Mouse (Mus musculus) embryonic facial prominence, embryonic 12.5 days (tissue): ENCODE data around the gene Pfn2. TPM values are rescaled to one million over a fixed set of nuclear protein-coding genes. Genes with fewer than 3 reads are reported as not detected.
A peak's percentile ranks its signal among the peaks of the same experiment; 100 is the strongest.
"Not testable (repeated sequence)": the region's sequence is repeated elsewhere in the genome, so short reads cannot be mapped to it uniquely, and the experiment has no call there.

Source experiments
- ATAC-seq: fragments of 200-750 bp; cut with Nextera tagmentation; 2 replicates; pipeline ENCODE4 v1.8.0; 2017; ENCODE audit not compliant: insufficient number of reproducible peaks, insufficient read depth, low FRiP score, low TSS enrichment
- H3K27ac ChIP-seq: fragments of 300-500 bp; sonication (generic); 2 replicates; pipeline ENCODE4 v1.5.1; 2016; ENCODE audit warnings: mild to moderate bottlenecking
- H3K27me3 ChIP-seq: fragments of 300-500 bp; sonication (generic); 2 replicates; pipeline ENCODE4 v1.6.1; 2016; ENCODE audit warnings: mild to moderate bottlenecking, moderate library complexity
- H3K36me3 ChIP-seq: fragments of 300-500 bp; sonication (generic); 2 replicates; pipeline ENCODE4 v1.6.1; 2016; ENCODE audit warnings: mild to moderate bottlenecking
- H3K4me1 ChIP-seq: fragments of 300-500 bp; sonication (generic); 2 replicates; pipeline ENCODE4 v1.6.1; 2016
- H3K4me2 ChIP-seq: fragments of 300-500 bp; sonication (generic); replicated peaks from 2 replicates; pipeline ENCODE4 v1.6.1; 2016; ENCODE audit warnings: mild to moderate bottlenecking, moderate library complexity
- H3K4me3 ChIP-seq: fragments of 300-500 bp; sonication (generic); 2 replicates; pipeline ENCODE4 v1.5.1; 2016; ENCODE audit warnings: mild to moderate bottlenecking
- H3K9ac ChIP-seq: fragments of 300-500 bp; sonication (generic); 2 replicates; pipeline ENCODE4 v1.6.1; 2016; ENCODE audit warnings: mild to moderate bottlenecking, moderate library complexity
- H3K9me3 ChIP-seq: fragments of 300-500 bp; sonication (generic); 2 replicates; pipeline ENCODE4 v1.6.1; 2016; ENCODE audit warnings: mild to moderate bottlenecking, moderate library complexity
- WGBS: fragments of 180-500 bp; shearing (Covaris S2); methylation state at CpG from one replicate; pipeline ENCODE4 v1.1.7; 2016; 5-methylcytosine and 5-hydroxymethylcytosine counted together
- polyA plus RNA-seq: library from polyadenylated mRNA; unstranded; fragments of >200 nt; fragmentation: Nextera tagmentation; extraction: Ambion mirVana; gene quantifications from 2 replicates; pipeline ENCODE4 v1.2.1, GENCODE M21; 2016

The Pfn2 gene
- 198 and 199 TPM in 2 replicates for polyA plus RNA-seq

- H3K27me3 ChIP-seq, result no peaks in the 10 kb centered on the region
- H3K4me2 ChIP-seq, result peak within 1 kb of the TSS; percentile 70
- peak within 1 kb of the TSS; percentile 95 for H3K27ac ChIP-seq
- peak within 1 kb of the TSS; percentile 93 for H3K9ac ChIP-seq
- peak within 1 kb of the TSS; percentile 83 for H3K4me3 ChIP-seq
- peaks cover 8% of the 10 kb centered on the region; the same call in 1 of the 2 replicates for H3K4me1 ChIP-seq
- H3K9me3 ChIP-seq, result no peaks in the 10 kb centered on the region
- H3K36me3 ChIP-seq, result peaks cover 9% of the 10 kb centered on the region; the same call in 1 of the 2 replicates
- ATAC-seq, result peak; percentile 88
- WGBS, result 2% methylated on average over 46 of the region's 52 CpGs
Observed at GRCm38 (mm10) chr3:57847760-57848185, at the start of gene Pfn2. Gene Pfn2 (minus strand): TSS chr3:57848079.

- Histone ChIP-seq H3K4me1 (no peaks in the 10 kb centered on the region), H3K4me3 (no peak overlapping the region)
- WGBS, result 74% methylated on average over 3 of the region's 3 CpGs
Observed at GRCm38 (mm10) chr3:57882945-57883344, 35.1 kb upstream of the Pfn2 start.

GRCm38 (mm10) chr3:57846912-57847759 lies 743 bp downstream of the Pfn2 start:
- H3K9ac ChIP-seq, result peak overlapping the region; percentile 93
- no peaks in the 10 kb centered on the region for H3K27me3 ChIP-seq
- H3K4me3 ChIP-seq, result peak overlapping the region; percentile 83
- ATAC-seq, result peak; percentile 86
- H3K4me2 ChIP-seq, result peak overlapping the region; percentile 70
- H3K27ac ChIP-seq, result peak overlapping the region; percentile 95
- 2% methylated on average over 72 of the region's 104 CpGs for WGBS
- peaks cover 15% of the 10 kb centered on the region; the same call in 1 of the 2 replicates for H3K36me3 ChIP-seq
- H3K9me3 ChIP-seq, result no peaks in the 10 kb centered on the region
- H3K4me1 ChIP-seq, result peaks cover 8% of the 10 kb centered on the region; the same call in 1 of the 2 replicates

More at GRCm38 (mm10) chr3:57882945-57883344, 35.1 kb upstream of the Pfn2 start:
- no peaks in the 10 kb centered on the region for H3K27me3 ChIP-seq
- no peaks in the 10 kb centered on the region for H3K36me3 ChIP-seq
- no peak for ATAC-seq
- H3K9ac ChIP-seq, result no peak overlapping the region
- H3K9me3 ChIP-seq, result no peaks in the 10 kb centered on the region
- no peak overlapping the region for H3K4me2 ChIP-seq
- no peak overlapping the region for H3K27ac ChIP-seq

- Histone ChIP-seq H3K4me2 (peak overlapping the region; percentile 70), H3K9ac (peak overlapping the region; percentile 93), H3K4me3 (peak overlapping the region; percentile 83), H3K36me3 (peaks cover 16% of the 10 kb centered on the region; the same call in 1 of the 2 replicates), H3K9me3 (no peaks in the 10 kb centered on the region), H3K27me3 (no peaks in the 10 kb centered on the region), H3K4me1 (peaks cover 8% of the 10 kb centered on the region; the same call in 1 of the 2 replicates), H3K27ac (peak overlapping the region; percentile 95)
- no peak for ATAC-seq
- 2% methylated on average over 9 of the region's 9 CpGs for WGBS
Observed at GRCm38 (mm10) chr3:57846662-57846911, 1.3 kb downstream of the Pfn2 start.

GRCm38 (mm10) chr3:57845786-57846661 lies 1.9 kb downstream of the Pfn2 start:
- peaks cover 8% of the 10 kb centered on the region; the same call in 1 of the 2 replicates for H3K4me1 ChIP-seq

GRCm38 (mm10) chr3:57843775-57844174 lies 4.1 kb downstream of the Pfn2 start:
- no peaks in the 10 kb centered on the region for H3K9me3 ChIP-seq
- H3K36me3 ChIP-seq, result peaks cover 22% of the 10 kb centered on the region; the same call in 1 of the 2 replicates
- H3K27me3 ChIP-seq, result no peaks in the 10 kb centered on the region
- H3K27ac ChIP-seq, result no peak overlapping the region
- no peak for ATAC-seq
- H3K4me2 ChIP-seq, result no peak overlapping the region
- no peak overlapping the region for H3K9ac ChIP-seq
- peaks cover 8% of the 10 kb centered on the region; the same call in 1 of the 2 replicates for H3K4me1 ChIP-seq
- H3K4me3 ChIP-seq, result no peak overlapping the region

More at GRCm38 (mm10) chr3:57845786-57846661, 1.9 kb downstream of the Pfn2 start:
- 0 out of 2 replicates have a peak overlapping the region, but pooled peaks have one; percentile 95 for H3K27ac ChIP-seq
- H3K27me3 ChIP-seq, result no peaks in the 10 kb centered on the region
- H3K9me3 ChIP-seq, result no peaks in the 10 kb centered on the region
- peak overlapping the region; percentile 93 for H3K9ac ChIP-seq
- peaks cover 20% of the 10 kb centered on the region; the same call in 1 of the 2 replicates for H3K36me3 ChIP-seq
- peak overlapping the region; percentile 70 for H3K4me2 ChIP-seq
- ATAC-seq, result no peak
- 13% methylated on average over 11 of the region's 11 CpGs for WGBS
- H3K4me3 ChIP-seq, result peak overlapping the region; percentile 83

- no peak for ATAC-seq
- peaks cover 9% of the 10 kb centered on the region; the same call in 1 of the 2 replicates for H3K36me3 ChIP-seq
- WGBS, result 91% methylated on average over 4 of the region's 4 CpGs
- no peak overlapping the region for H3K27ac ChIP-seq
- no peak overlapping the region for H3K9ac ChIP-seq
- no peak overlapping the region for H3K4me2 ChIP-seq
- no peaks in the 10 kb centered on the region for H3K27me3 ChIP-seq
- no peaks in the 10 kb centered on the region for H3K9me3 ChIP-seq
- H3K4me3 ChIP-seq, result no peak overlapping the region
- no peaks in the 10 kb centered on the region for H3K4me1 ChIP-seq
Observed at GRCm38 (mm10) chr3:57836911-57837310, 11.0 kb downstream of the Pfn2 start.

GRCm38 (mm10) chr3:57833585-57833984 lies 14.3 kb downstream of the Pfn2 start:
- H3K4me3 ChIP-seq, result no peak overlapping the region
- H3K4me2 ChIP-seq, result no peak overlapping the region
- ATAC-seq, result no peak
- 94% methylated on average over 11 of the region's 11 CpGs for WGBS
- no peaks in the 10 kb centered on the region for H3K9me3 ChIP-seq
- no peak overlapping the region for H3K9ac ChIP-seq
- H3K36me3 ChIP-seq, result peaks cover 3% of the 10 kb centered on the region; the same call in 1 of the 2 replicates
- H3K27me3 ChIP-seq, result no peaks in the 10 kb centered on the region
- H3K4me1 ChIP-seq, result no peaks in the 10 kb centered on the region
- no peak overlapping the region for H3K27ac ChIP-seq

- no peak overlapping the region for H3K4me3 ChIP-seq
- WGBS, result 96% methylated on average over 3 of the region's 3 CpGs
- H3K36me3 ChIP-seq, result 0 out of 2 replicates have a peak, but pooled peaks cover 5% of the 10 kb centered on the region
- H3K27ac ChIP-seq, result no peak overlapping the region
- no peaks in the 10 kb centered on the region for H3K27me3 ChIP-seq
- H3K4me1 ChIP-seq, result no peaks in the 10 kb centered on the region
- H3K9me3 ChIP-seq, result no peaks in the 10 kb centered on the region
- H3K9ac ChIP-seq, result no peak overlapping the region
- H3K4me2 ChIP-seq, result no peak overlapping the region
- no peak for ATAC-seq
Observed at GRCm38 (mm10) chr3:57825866-57826265, 22.0 kb downstream of the Pfn2 start.

GRCm38 (mm10) chr3:57815447-57815846 lies 32.4 kb downstream of the Pfn2 start:
- Histone ChIP-seq H3K27me3 (no peaks in the 10 kb centered on the region), H3K9ac (no peak overlapping the region), H3K9me3 (no peaks in the 10 kb centered on the region), H3K4me3 (no peak overlapping the region), H3K4me2 (no peak overlapping the region), H3K27ac (no peak overlapping the region), H3K36me3 (no peaks in the 10 kb centered on the region), H3K4me1 (no peaks in the 10 kb centered on the region)
- 0 out of 2 replicates have a peak, but pooled peaks have one; percentile 28 for ATAC-seq
- WGBS, result 83% methylated on average over 6 of the region's 6 CpGs

- 79% methylated on average over 6 of the region's 6 CpGs for WGBS
- not testable (repeated sequence) for H3K36me3 ChIP-seq, H3K4me2 ChIP-seq, H3K27ac ChIP-seq, H3K9ac ChIP-seq, H3K9me3 ChIP-seq, H3K4me1 ChIP-seq, H3K27me3 ChIP-seq, H3K4me3 ChIP-seq, ATAC-seq
Observed at GRCm38 (mm10) chr3:57795071-57795470, 52.8 kb downstream of the Pfn2 start.
